Mouse (Mus musculus) heart, embryonic 11.5 days (tissue): ENCODE results near the gene Gpr22. TPM values are rescaled to one million over a fixed set of nuclear protein-coding genes. Genes with fewer than 3 reads are reported as not detected.

Experiments used
- ATAC-seq: fragments of 200-750 bp; cut with Nextera tagmentation; replicated peaks from 2 replicates; pipeline ENCODE4 v1.8.0; 2017; ENCODE audit warnings: moderate library complexity; ENCODE audit not compliant: insufficient number of reproducible peaks, low FRiP score, low TSS enrichment
- H3K27ac ChIP-seq: fragments of 300-500 bp; sonication (generic); 2 replicates; pipeline ENCODE4 v1.5.1; 2014; ENCODE audit warnings: mild to moderate bottlenecking, low read depth, low read length
- H3K27me3 ChIP-seq: fragments of 300-500 bp; sonication (generic); 2 replicates; pipeline ENCODE4 v1.6.1; 2014; ENCODE audit warnings: mild to moderate bottlenecking, low read length, mixed read lengths; ENCODE audit not compliant: control insufficient read depth, insufficient read depth
- H3K36me3 ChIP-seq: fragments of 300-500 bp; sonication (generic); 2 replicates; pipeline ENCODE4 v1.6.1; 2014; ENCODE audit warnings: mild to moderate bottlenecking, low read length, moderate library complexity, mixed read lengths; ENCODE audit not compliant: control insufficient read depth, insufficient read depth
- H3K4me1 ChIP-seq: fragments of 300-500 bp; sonication (generic); 2 replicates; pipeline ENCODE4 v1.6.1; 2014; ENCODE audit warnings: low read length; ENCODE audit not compliant: control insufficient read depth, insufficient read depth
- H3K4me2 ChIP-seq: fragments of 300-500 bp; sonication (generic); 2 replicates; pipeline ENCODE4 v1.6.1; 2014; ENCODE audit warnings: mild to moderate bottlenecking, moderate library complexity
- H3K4me3 ChIP-seq: fragments of 300-500 bp; sonication (generic); 2 replicates; pipeline ENCODE4 v1.5.1; 2014; ENCODE audit warnings: low read depth, low read length
- H3K9ac ChIP-seq: fragments of 300-500 bp; sonication (generic); 2 replicates; pipeline ENCODE4 v1.6.1; 2014; ENCODE audit warnings: mild to moderate bottlenecking, low read depth, low read length, moderate library complexity
- H3K9me3 ChIP-seq: fragments of 300-500 bp; sonication (generic); replicated peaks from 2 replicates; pipeline ENCODE4 v1.6.1; 2016; ENCODE audit warnings: low read length; ENCODE audit not compliant: control insufficient read depth
- WGBS: fragments of 180-500 bp; shearing (Covaris S2); extraction: QIAGEN DNeasy Blood & Tissue Kit; methylation state at CpG from one replicate; pipeline ENCODE4 v1.1.7; 2014; ENCODE audit not compliant: insufficient replicate concordance; 5-methylcytosine and 5-hydroxymethylcytosine counted together
- polyA plus RNA-seq: library from polyadenylated mRNA; unstranded; fragments of >200 nt; fragmentation: Nextera tagmentation; extraction: Ambion mirVana; gene quantifications from 2 replicates; pipeline ENCODE4 v1.2.1, GENCODE M21; 2014

Gpr22 gene
- polyA plus RNA-seq, 1 experiment from 2014 or later = 19.5 TPM

DNA sequence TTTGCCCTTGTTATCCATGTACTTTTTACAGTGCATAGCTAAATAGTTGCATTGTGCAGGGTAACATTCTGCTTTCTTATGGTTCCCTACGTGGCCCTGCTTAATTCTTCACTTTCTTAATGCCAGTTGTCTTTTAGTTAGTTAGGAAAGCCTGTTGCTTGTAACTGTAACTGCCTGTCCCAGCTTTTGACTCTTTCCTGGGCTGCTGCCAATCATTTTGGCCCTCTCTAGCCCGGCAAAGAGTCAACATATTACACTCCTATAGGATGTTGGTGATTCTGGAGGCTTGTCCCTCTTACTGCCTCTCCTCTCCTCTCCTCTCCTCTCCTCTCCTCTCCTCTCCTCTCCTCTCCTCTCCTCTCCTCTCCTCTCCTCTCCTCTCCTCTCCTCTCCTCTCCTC, 7.6 kb downstream of the Gpr22 start:
- no peak overlapping the region for H3K9ac ChIP-seq
- no peak overlapping the region for H3K4me3 ChIP-seq
- no peaks in the 10 kb centered on the region for H3K27me3 ChIP-seq
- no peaks in the 10 kb centered on the region for H3K9me3 ChIP-seq
- H3K4me2 ChIP-seq = no peak overlapping the region
- 0 out of 2 replicates have a peak, but pooled peaks cover 1% of the 10 kb centered on the region for H3K4me1 ChIP-seq
- H3K27ac ChIP-seq = peak overlapping the region; percentile 64
- ATAC-seq = no peak
- 0 out of 2 replicates have a peak, but pooled peaks cover 2% of the 10 kb centered on the region for H3K36me3 ChIP-seq
- 47% methylated on average over 2 of the region's 2 CpGs for WGBS

DNA sequence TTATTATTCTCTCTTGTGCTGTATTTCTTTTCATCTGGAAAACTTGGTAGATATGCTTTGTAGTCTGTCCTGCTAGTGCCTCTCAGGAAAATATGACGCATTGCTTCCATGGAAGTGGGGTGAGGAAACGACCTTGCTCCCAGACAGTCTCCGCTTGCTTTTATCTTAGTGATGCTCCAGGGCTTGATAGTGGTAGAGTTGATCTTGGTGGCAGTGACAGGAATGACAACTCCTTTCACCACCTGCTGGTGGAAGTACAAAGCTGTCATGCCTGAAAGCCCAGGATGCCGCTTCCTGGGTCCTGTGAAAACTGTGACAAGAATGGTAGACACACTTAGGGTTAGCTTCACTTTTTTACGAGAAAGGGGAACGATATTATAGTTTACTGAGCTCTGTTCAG, 9.8 kb downstream of the Gpr22 start:
- WGBS = 28% methylated on average over 6 of the region's 6 CpGs
- H3K9me3 ChIP-seq = no peaks in the 10 kb centered on the region
- H3K9ac ChIP-seq = no peak overlapping the region
- no peaks in the 10 kb centered on the region for H3K27me3 ChIP-seq
- H3K4me2 ChIP-seq = peak overlapping the region; percentile 19; the same call in 1 of the 2 replicates
- no peaks in the 10 kb centered on the region for H3K36me3 ChIP-seq
- H3K27ac ChIP-seq = peak overlapping the region; percentile 60
- 0 out of 2 replicates have a peak, but pooled peaks cover 5% of the 10 kb centered on the region for H3K4me1 ChIP-seq
- no peak; the same call in 1 of the 2 replicates for ATAC-seq
- no peak overlapping the region for H3K4me3 ChIP-seq

DNA sequence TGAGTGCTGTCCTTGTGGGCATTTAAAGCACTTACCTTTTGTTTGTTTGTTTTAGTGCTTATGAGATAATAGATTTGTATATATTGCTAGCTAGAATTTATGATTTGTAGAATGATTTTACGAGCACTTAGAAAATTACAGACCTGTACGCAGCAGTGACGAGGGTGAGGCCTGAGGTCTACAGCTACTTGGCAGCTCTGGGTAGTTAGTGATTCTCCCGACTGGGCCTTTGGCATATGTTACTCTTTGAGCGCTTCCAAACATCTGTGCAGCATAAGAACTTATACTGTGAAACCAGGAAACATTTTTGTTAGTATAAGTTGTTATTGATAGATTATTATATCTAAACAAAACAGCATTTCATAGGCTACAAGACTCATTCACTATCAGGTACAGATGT, 12.3 kb downstream of the Gpr22 start:
- no peak for ATAC-seq
- H3K4me3 ChIP-seq = no peak overlapping the region
- no peak overlapping the region for H3K9ac ChIP-seq
- H3K27ac ChIP-seq = no peak overlapping the region
- no peak overlapping the region for H3K4me2 ChIP-seq
- H3K4me1 ChIP-seq = 0 out of 2 replicates have a peak, but pooled peaks cover 5% of the 10 kb centered on the region
- no peaks in the 10 kb centered on the region for H3K27me3 ChIP-seq
- no peaks in the 10 kb centered on the region for H3K36me3 ChIP-seq
- no peaks in the 10 kb centered on the region; the same call in 1 of the 2 replicates for H3K9me3 ChIP-seq
- 77% methylated on average over 5 of the region's 5 CpGs for WGBS

DNA sequence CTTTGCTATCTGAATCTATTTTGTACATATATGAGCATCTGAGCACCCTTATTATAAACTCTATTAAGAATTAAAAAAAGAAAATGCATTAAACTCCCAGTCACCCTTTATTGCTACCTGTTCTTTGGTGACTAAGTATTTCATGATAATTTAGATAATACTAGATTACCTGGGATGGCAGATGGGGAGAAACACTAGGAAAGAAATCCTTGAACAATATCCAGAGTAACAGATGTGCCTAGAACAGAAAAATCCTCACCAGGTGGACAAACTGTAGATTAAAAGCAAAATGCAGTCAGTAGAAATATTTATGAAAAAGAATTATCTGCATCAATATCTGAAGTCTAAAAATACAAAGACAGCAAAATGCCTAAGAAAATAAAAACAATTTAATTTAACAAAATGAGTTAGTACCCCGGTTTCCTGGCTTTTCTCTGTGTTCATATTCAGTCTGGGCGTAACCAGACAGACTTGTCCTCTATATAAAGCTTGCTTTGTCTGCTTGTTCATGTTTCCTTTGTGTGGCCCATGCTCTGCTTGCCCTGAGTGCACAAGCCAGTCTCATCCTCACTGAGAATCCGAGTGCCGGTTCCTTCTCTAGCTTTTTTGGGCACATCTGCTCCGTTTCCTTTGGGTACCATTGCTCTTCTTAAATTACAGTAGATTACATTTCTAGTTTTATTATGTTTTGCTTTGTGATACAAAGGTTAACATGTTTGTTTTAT, 13.0 kb downstream of the Gpr22 start:
- Histone ChIP-seq H3K4me2 (no peak overlapping the region), H3K9me3 (no peaks in the 10 kb centered on the region; the same call in 1 of the 2 replicates), H3K27ac (no peak overlapping the region), H3K9ac (no peak overlapping the region), H3K27me3 (no peaks in the 10 kb centered on the region), H3K36me3 (no peaks in the 10 kb centered on the region), H3K4me1 (0 out of 2 replicates have a peak, but pooled peaks cover 5% of the 10 kb centered on the region), H3K4me3 (no peak overlapping the region)
- no peak for ATAC-seq
- 72% methylated on average over 5 of the region's 5 CpGs for WGBS

DNA sequence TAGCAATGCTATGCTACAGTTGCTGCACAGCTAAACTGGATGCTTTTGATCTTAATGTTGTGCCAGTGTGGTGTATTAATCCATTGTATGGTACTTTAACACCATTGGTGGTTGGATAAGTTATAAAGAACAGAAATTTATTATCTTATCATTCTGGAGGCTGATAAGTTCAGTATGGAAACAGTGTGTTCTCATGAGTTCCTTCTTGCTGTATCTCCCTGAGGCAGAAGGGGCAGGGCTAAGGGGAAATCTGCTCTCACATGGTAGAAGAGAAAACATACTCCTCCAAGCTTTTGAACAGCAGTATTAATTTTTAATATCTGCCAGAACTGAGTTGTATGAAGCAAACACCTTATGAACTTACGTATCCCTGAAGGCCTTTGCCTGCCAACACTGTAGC, 20.5 kb downstream of the Gpr22 start:
- Histone ChIP-seq H3K9ac (no peak overlapping the region), H3K4me3 (no peak overlapping the region), H3K9me3 (no peaks in the 10 kb centered on the region; the same call in 1 of the 2 replicates), H3K36me3 (no peaks in the 10 kb centered on the region), H3K27me3 (no peaks in the 10 kb centered on the region), H3K27ac (no peak overlapping the region), H3K4me1 (peaks cover 5% of the 10 kb centered on the region; the same call in 1 of the 2 replicates), H3K4me2 (no peak overlapping the region)
- no peak for ATAC-seq
- 63% methylated on average over 1 of the region's 1 CpGs for WGBS

DNA sequence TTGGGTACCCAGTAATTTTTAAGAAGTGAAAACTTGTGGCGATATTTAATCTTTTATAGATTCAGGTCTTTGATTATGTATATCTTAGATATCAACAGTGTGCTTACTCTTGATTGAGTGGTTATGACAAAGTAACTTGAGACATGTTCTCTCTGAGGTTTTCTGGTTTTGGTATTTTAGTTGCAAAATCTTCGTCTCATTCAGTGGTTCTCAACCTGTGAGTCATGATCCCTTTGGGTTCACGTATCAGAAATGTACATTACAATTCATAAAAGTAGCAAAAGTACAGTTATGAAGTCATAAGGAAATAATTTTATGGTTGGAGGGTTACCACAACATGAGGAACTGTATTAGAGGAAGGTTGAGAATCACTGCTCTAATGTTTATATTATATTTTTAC, 27.1 kb downstream of the Gpr22 start:
- Histone ChIP-seq H3K36me3 (no peaks in the 10 kb centered on the region), H3K27ac (no peak overlapping the region), H3K27me3 (no peaks in the 10 kb centered on the region), H3K4me2 (no peak overlapping the region), H3K4me3 (no peak overlapping the region), H3K9me3 (no peaks in the 10 kb centered on the region), H3K9ac (no peak overlapping the region), H3K4me1 (no peaks in the 10 kb centered on the region)
- 90% methylated on average over 3 of the region's 3 CpGs for WGBS
- no peak for ATAC-seq

DNA sequence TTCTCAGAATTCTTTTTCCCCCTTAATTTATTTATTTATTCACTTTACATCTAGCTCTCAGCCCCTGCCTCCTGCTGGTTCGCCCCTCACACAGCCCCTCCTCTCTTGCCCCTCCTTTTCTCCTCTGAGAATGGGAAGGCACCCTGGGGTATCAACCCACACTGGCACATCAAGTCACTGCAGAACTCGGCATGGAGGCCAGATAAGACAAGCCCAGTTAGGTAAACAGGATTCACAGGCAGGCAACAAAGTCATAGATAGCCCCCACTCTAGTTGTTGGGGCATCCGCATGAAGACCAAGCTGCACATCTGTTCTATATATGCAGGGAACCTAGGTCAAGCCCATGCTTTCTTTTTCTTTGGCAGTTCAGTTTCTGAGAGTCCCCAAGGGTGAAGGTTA, 46.6 kb downstream of the Gpr22 start:
- no peak overlapping the region for H3K27ac ChIP-seq
- WGBS = 65% methylated on average over 3 of the region's 3 CpGs
- no peaks in the 10 kb centered on the region for H3K4me1 ChIP-seq
- H3K9me3 ChIP-seq = no peaks in the 10 kb centered on the region
- no peak overlapping the region for H3K9ac ChIP-seq
- H3K36me3 ChIP-seq = peaks cover 7% of the 10 kb centered on the region
- no peak for ATAC-seq
- H3K4me2 ChIP-seq = no peak overlapping the region
- H3K27me3 ChIP-seq = no peaks in the 10 kb centered on the region
- no peak overlapping the region for H3K4me3 ChIP-seq

DNA sequence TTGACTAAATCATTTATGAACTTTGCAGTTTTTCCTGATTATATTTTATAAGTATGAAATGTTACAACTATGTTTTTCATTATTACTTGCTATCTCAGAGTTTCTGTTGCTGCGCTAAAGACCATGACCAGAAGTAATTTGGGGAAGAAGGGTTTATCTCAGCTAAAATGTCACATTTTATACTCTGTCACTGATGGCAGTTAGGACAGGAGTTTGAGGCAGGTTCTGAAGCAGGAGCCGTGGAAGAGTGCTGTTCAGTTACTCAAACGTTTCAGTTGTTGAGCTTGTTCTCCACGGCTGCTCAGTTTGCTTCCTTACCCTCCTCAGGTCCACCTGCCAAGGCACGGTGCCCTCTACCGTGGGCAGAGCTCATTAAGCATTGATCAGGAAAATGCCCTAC, 47.7 kb downstream of the Gpr22 start:
- no peak overlapping the region for H3K4me2 ChIP-seq
- H3K36me3 ChIP-seq = peaks cover 7% of the 10 kb centered on the region
- no peak overlapping the region for H3K27ac ChIP-seq
- H3K4me1 ChIP-seq = no peaks in the 10 kb centered on the region
- H3K9me3 ChIP-seq = no peaks in the 10 kb centered on the region
- H3K4me3 ChIP-seq = no peak overlapping the region
- WGBS = 65% methylated on average over 6 of the region's 6 CpGs
- H3K9ac ChIP-seq = no peak overlapping the region
- ATAC-seq = no peak
- no peaks in the 10 kb centered on the region for H3K27me3 ChIP-seq
